Mouse (Mus musculus): ENCODE results near the gene Hoxa5. TPM values are rescaled to one million over a fixed set of nuclear protein-coding genes. Genes with fewer than 3 reads are reported as not detected.

Hoxa5 gene
- polyA plus RNA-seq, 1 experiment from 2014 or later: 0.08 TPM

- Histone ChIP-seq H3K4me3 (replicated peaks) (0 out of 2 replicates have a peak within 1 kb of the TSS, but pooled peaks have one; percentile 4), H3K9ac (replicated peaks) (no peak within 1 kb of the TSS), H3K27ac (no peak within 1 kb of the TSS), H3K4me2 (replicated peaks) (no peak within 1 kb of the TSS), H3K27me3 (peaks cover 96% of the 10 kb centered on the region), H3K9me3 (no peaks in the 10 kb centered on the region), H3K4me1 (replicated peaks) (no peaks in the 10 kb centered on the region), H3K36me3 (no peaks in the 10 kb centered on the region)
- 0% methylated on average over 25 of the region's 25 CpGs for WGBS
- no peak for ATAC-seq
Measured at GRCm38 (mm10) chr6:52164626-52165440, 39.6 kb downstream of the Hoxa5 start, which contains the start of gene Hoxa2. Gene Hoxa2 (minus strand): TSS chr6:52164831.

- no peaks in the 10 kb centered on the region for H3K4me1 ChIP-seq (replicated peaks)
- H3K4me2 ChIP-seq (replicated peaks): no peak overlapping the region
- H3K27me3 ChIP-seq: peaks cover 97% of the 10 kb centered on the region
- no peaks in the 10 kb centered on the region for H3K9me3 ChIP-seq
- H3K27ac ChIP-seq: no peak overlapping the region
- 0 out of 2 replicates have a peak overlapping the region, but pooled peaks have one; percentile 4 for H3K4me3 ChIP-seq (replicated peaks)
- H3K9ac ChIP-seq (replicated peaks): no peak overlapping the region
- no peaks in the 10 kb centered on the region for H3K36me3 ChIP-seq
- no peak for ATAC-seq
- WGBS: under 1% methylated on average over 37 of the region's 39 CpGs
Measured at GRCm38 (mm10) chr6:52164051-52164625, 40.2 kb downstream of the Hoxa5 start.

- no peaks in the 10 kb centered on the region for H3K36me3 ChIP-seq
- ATAC-seq: no peak
- WGBS: 0% methylated on average over 17 of the region's 17 CpGs
- no peak overlapping the region for H3K4me2 ChIP-seq (replicated peaks)
- no peaks in the 10 kb centered on the region for H3K9me3 ChIP-seq
- no peak overlapping the region for H3K9ac ChIP-seq (replicated peaks)
- H3K4me1 ChIP-seq (replicated peaks): peaks cover 4% of the 10 kb centered on the region
- no peak overlapping the region for H3K4me3 ChIP-seq (replicated peaks)
- H3K27ac ChIP-seq: no peak overlapping the region
- peaks cover 98% of the 10 kb centered on the region for H3K27me3 ChIP-seq
Measured at GRCm38 (mm10) chr6:52163366-52164031, 40.9 kb downstream of the Hoxa5 start.

GRCm38 (mm10) chr6:52162611-52163365 lies 41.6 kb downstream of the Hoxa5 start:
- Histone ChIP-seq H3K4me2 (replicated peaks) (no peak overlapping the region), H3K27me3 (peaks cover 98% of the 10 kb centered on the region), H3K9ac (replicated peaks) (no peak overlapping the region), H3K4me1 (replicated peaks) (peaks cover 10% of the 10 kb centered on the region), H3K36me3 (no peaks in the 10 kb centered on the region), H3K9me3 (no peaks in the 10 kb centered on the region), H3K27ac (no peak overlapping the region), H3K4me3 (replicated peaks) (no peak overlapping the region)
- no peak for ATAC-seq
- WGBS: under 1% methylated on average over 14 of the region's 14 CpGs

GRCm38 (mm10) chr6:52162093-52162380 lies 42.4 kb downstream of the Hoxa5 start:
- H3K4me1 ChIP-seq (replicated peaks): peaks cover 10% of the 10 kb centered on the region
- H3K9ac ChIP-seq (replicated peaks): no peak overlapping the region
- H3K4me2 ChIP-seq (replicated peaks): no peak overlapping the region
- no peaks in the 10 kb centered on the region for H3K9me3 ChIP-seq
- no peak for ATAC-seq
- WGBS: 3% methylated on average over 1 of the region's 1 CpGs
- peaks cover 98% of the 10 kb centered on the region for H3K27me3 ChIP-seq
- H3K4me3 ChIP-seq (replicated peaks): no peak overlapping the region
- H3K36me3 ChIP-seq: no peaks in the 10 kb centered on the region
- no peak overlapping the region for H3K27ac ChIP-seq

GRCm38 (mm10) chr6:52161336-52162092 lies 42.9 kb downstream of the Hoxa5 start:
- Histone ChIP-seq H3K36me3 (no peaks in the 10 kb centered on the region), H3K27me3 (peaks cover 98% of the 10 kb centered on the region), H3K27ac (no peak overlapping the region), H3K9me3 (no peaks in the 10 kb centered on the region), H3K4me3 (replicated peaks) (no peak overlapping the region), H3K4me2 (replicated peaks) (no peak overlapping the region), H3K9ac (replicated peaks) (no peak overlapping the region), H3K4me1 (replicated peaks) (peaks cover 10% of the 10 kb centered on the region)
- no peak for ATAC-seq
- under 1% methylated on average over 8 of the region's 8 CpGs for WGBS

GRCm38 (mm10) chr6:52160511-52161335 lies 43.7 kb downstream of the Hoxa5 start:
- H3K27ac ChIP-seq: no peak overlapping the region
- peaks cover 10% of the 10 kb centered on the region for H3K4me1 ChIP-seq (replicated peaks)
- WGBS: 1% methylated on average over 30 of the region's 30 CpGs
- no peaks in the 10 kb centered on the region for H3K36me3 ChIP-seq
- H3K4me2 ChIP-seq (replicated peaks): no peak overlapping the region
- no peak overlapping the region for H3K4me3 ChIP-seq (replicated peaks)
- ATAC-seq: no peak
- no peak overlapping the region for H3K9ac ChIP-seq (replicated peaks)
- H3K9me3 ChIP-seq: no peaks in the 10 kb centered on the region
- peaks cover 98% of the 10 kb centered on the region for H3K27me3 ChIP-seq

- ATAC-seq: no peak
- no peak overlapping the region for H3K9ac ChIP-seq (replicated peaks)
- no peaks in the 10 kb centered on the region for H3K9me3 ChIP-seq
- peaks cover 10% of the 10 kb centered on the region for H3K4me1 ChIP-seq (replicated peaks)
- no peak overlapping the region for H3K4me3 ChIP-seq (replicated peaks)
- H3K4me2 ChIP-seq (replicated peaks): no peak overlapping the region
- no peaks in the 10 kb centered on the region for H3K36me3 ChIP-seq
- H3K27ac ChIP-seq: no peak overlapping the region
- H3K27me3 ChIP-seq: peaks cover 98% of the 10 kb centered on the region
- WGBS: 4% methylated on average over 9 of the region's 9 CpGs
Measured at GRCm38 (mm10) chr6:52159979-52160378, 44.4 kb downstream of the Hoxa5 start.

GRCm38 (mm10) chr6:52159164-52159761 lies 45.1 kb downstream of the Hoxa5 start:
- Histone ChIP-seq H3K4me2 (replicated peaks) (peak overlapping the region; percentile 80), H3K4me1 (replicated peaks) (peaks cover 10% of the 10 kb centered on the region), H3K36me3 (no peaks in the 10 kb centered on the region), H3K9me3 (no peaks in the 10 kb centered on the region), H3K27me3 (peaks cover 98% of the 10 kb centered on the region), H3K27ac (no peak overlapping the region), H3K9ac (replicated peaks) (no peak overlapping the region), H3K4me3 (replicated peaks) (peak overlapping the region; percentile 45; the same call in 1 of the 2 replicates)
- no peak for ATAC-seq
- WGBS: 4% methylated on average over 12 of the region's 12 CpGs

- peaks cover 10% of the 10 kb centered on the region for H3K4me1 ChIP-seq (replicated peaks)
- peak; percentile 79 for ATAC-seq
- WGBS: under 1% methylated on average over 55 of the region's 55 CpGs
- 0 out of 2 replicates have a peak within 1 kb of the TSS, but pooled peaks have one; percentile 23 for H3K9ac ChIP-seq (replicated peaks)
- H3K27me3 ChIP-seq: peaks cover 98% of the 10 kb centered on the region
- no peaks in the 10 kb centered on the region for H3K36me3 ChIP-seq
- H3K4me3 ChIP-seq (replicated peaks): peak within 1 kb of the TSS; percentile 45
- H3K9me3 ChIP-seq: no peaks in the 10 kb centered on the region
- H3K4me2 ChIP-seq (replicated peaks): peak within 1 kb of the TSS; percentile 80
- no peak within 1 kb of the TSS for H3K27ac ChIP-seq
Measured at GRCm38 (mm10) chr6:52158276-52159051, 45.9 kb downstream of the Hoxa5 start, which contains the start of gene Hoxa1. Gene Hoxa1 (minus strand): TSS chr6:52158317.
